Mouse (Mus musculus) ES-Bruce4 (cell line): Measurements from ENCODE around the gene Gigyf2.

Experiments used
- CTCF ChIP-seq: IDR thresholded peaks from one replicate; pipeline ENCODE4 v1.8.1; 2011; ENCODE audit warnings: low read depth, low read length
- EP300 ChIP-seq: IDR thresholded peaks from 2 replicates; pipeline ENCODE4 v1.6.1; 2011; ENCODE audit warnings: low read depth, low read length; ENCODE audit not compliant: insufficient read depth

DNA sequence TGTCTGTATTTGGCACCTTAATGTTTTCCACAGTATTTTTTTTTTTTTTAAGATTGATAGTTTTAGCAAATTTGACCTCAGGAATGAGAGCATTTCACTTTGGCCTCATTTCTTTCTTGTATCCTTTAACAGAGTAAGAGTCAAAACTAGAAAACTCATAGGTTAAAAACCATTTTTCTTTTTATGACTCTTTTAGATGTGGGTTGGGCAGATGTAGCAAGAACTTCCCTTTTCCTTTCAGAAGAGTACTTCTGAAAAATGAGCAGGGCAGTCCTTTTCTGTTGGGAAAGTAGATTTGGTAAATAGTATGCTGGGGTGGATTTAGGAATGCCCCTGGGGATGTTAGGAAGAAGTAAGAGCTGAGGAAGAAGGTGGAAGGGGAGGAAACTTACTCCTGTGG, 79.2 kb downstream of the Gigyf2 start:
- TF ChIP-seq CTCF (no peak), EP300 (no peak)
